Mouse (Mus musculus) liver, embryonic 14.5 days (tissue): Measurements from ENCODE around the gene Pbx4. TPM values are rescaled to one million over a fixed set of nuclear protein-coding genes. Genes with fewer than 3 reads are reported as not detected.

Source experiments
- ATAC-seq: fragments of 200-750 bp; cut with Nextera tagmentation; 2 replicates; pipeline ENCODE4 v1.8.0; 2017; ENCODE audit warnings: moderate number of reproducible peaks, mild to moderate bottlenecking, moderate library complexity; ENCODE audit not compliant: insufficient read depth
- DNase-seq, 3 experiments: peaks; one replicate each; pipeline ENCODE4 v3.0.0-alpha.2; 2012 to 2013; ENCODE audit warnings: low read depth in 3 of 3, low spot score in 3 of 3
- H3K27ac ChIP-seq: fragments of 300-500 bp; sonication (generic); 2 replicates; pipeline ENCODE4 v1.5.1; 2014; ENCODE audit warnings: moderate library complexity, mild to moderate bottlenecking, control low read depth, inconsistent platforms
- H3K27me3 ChIP-seq: fragments of 300-500 bp; sonication (generic); 2 replicates; pipeline ENCODE4 v1.6.1; 2014; ENCODE audit warnings: mild to moderate bottlenecking, low read length, moderate library complexity; ENCODE audit not compliant: control insufficient read depth, insufficient read depth
- H3K36me3 ChIP-seq: fragments of 300-500 bp; sonication (generic); replicated peaks from 2 replicates; pipeline ENCODE4 v1.6.1; 2014; ENCODE audit warnings: low read depth; ENCODE audit not compliant: control insufficient read depth, insufficient read depth
- H3K4me1 ChIP-seq, 2 experiments: fragments of 200-500 bp in 1 of 2; fragments of 300-500 bp in 1 of 2; sonication (generic) in 1 of 2; replicated peaks; 2 replicates each; pipeline ENCODE4 v1.6.1; 2012 to 2014; ENCODE audit warnings: antibody characterized with exemption in 1 of 2, inconsistent platforms in 1 of 2, low read length in 1 of 2; ENCODE audit not compliant: control insufficient read depth in 2 of 2, insufficient read depth in 2 of 2
- H3K4me2 ChIP-seq: fragments of 300-500 bp; sonication (generic); 2 replicates; pipeline ENCODE4 v1.6.1; 2014; ENCODE audit warnings: low read depth, mild to moderate bottlenecking, control low read depth, moderate library complexity
- H3K4me3 ChIP-seq, 2 experiments: fragments of 200-500 bp in 1 of 2; fragments of 300-500 bp in 1 of 2; sonication (generic) in 1 of 2; 2 replicates each; pipeline ENCODE4 v1.5.1; 2012 to 2014; ENCODE audit warnings: low read depth in 2 of 2, low read length in 2 of 2, mild to moderate bottlenecking in 2 of 2, control low read depth in 1 of 2, inconsistent platforms in 1 of 2, moderate library complexity in 1 of 2; ENCODE audit not compliant: insufficient read depth in 1 of 2
- H3K9ac ChIP-seq: fragments of 300-500 bp; sonication (generic); replicated peaks from 2 replicates; pipeline ENCODE4 v1.6.1; 2014; ENCODE audit warnings: mild to moderate bottlenecking, control low read depth, moderate library complexity
- H3K9me3 ChIP-seq: fragments of 300-500 bp; sonication (generic); 2 replicates; pipeline ENCODE4 v1.6.1; 2016; ENCODE audit warnings: low read length, mixed read lengths; ENCODE audit not compliant: control insufficient read depth
- CTCF ChIP-seq: IDR thresholded peaks from 2 replicates; pipeline ENCODE4 v1.5.1; 2016; ENCODE audit warnings: antibody characterized with exemption, low read depth, control low read depth
- EP300 ChIP-seq: IDR thresholded peaks from 2 replicates; pipeline ENCODE4 v1.6.1; 2016; ENCODE audit warnings: antibody characterized with exemption, low read depth
- WGBS: fragments of 180-500 bp; shearing (Covaris S2); extraction: QIAGEN DNeasy Blood & Tissue Kit; methylation state at CpG from one replicate; pipeline ENCODE4 v1.1.7; 2014; ENCODE audit not compliant: insufficient replicate concordance; 5-methylcytosine and 5-hydroxymethylcytosine counted together
- polyA plus RNA-seq, 2 experiments: library from polyadenylated mRNA; depleted of rRNA in 1 of 2; stranded (reverse) in 1 of 2; unstranded in 1 of 2; fragments of >200 nt; fragmentation: Nextera tagmentation in 1 of 2; extraction: Ambion mirVana in 1 of 2; gene quantifications; 2 replicates each; pipeline versions ENCODE4 v1.2.1 to v1.2.3; 2012 to 2014

The Pbx4 gene
- polyA plus RNA-seq, 2 experiments, result 1.7 to 2.5 TPM

GRCm38 (mm10) chr8:69887289-69888243, 55.3 kb downstream of the Pbx4 start, which contains the start of gene Cilp2:
Cilp2 (minus strand) TSS chr8:69887687.
- Histone ChIP-seq H3K9me3 (no peaks in the 10 kb centered on the region), H3K4me3 (no peak within 1 kb of the TSS), H3K27ac (no peak within 1 kb of the TSS), H3K4me2 (no peak within 1 kb of the TSS), H3K27me3 (peaks cover 83% of the 10 kb centered on the region), H3K9ac (no peak within 1 kb of the TSS), H3K4me1 (no peaks in the 10 kb centered on the region), H3K36me3 (no peaks in the 10 kb centered on the region)
- ATAC-seq, result no peak
- TF ChIP-seq CTCF (no peak), EP300 (no peak)
- WGBS, result 2% methylated on average over 54 of the region's 60 CpGs
- no peak for DNase-seq

GRCm38 (mm10) chr8:69888244-69888866, 56.1 kb downstream of the Pbx4 start:
- 10% methylated on average over 24 of the region's 24 CpGs for WGBS
- Histone ChIP-seq H3K4me3 (no peak overlapping the region), H3K27ac (no peak overlapping the region), H3K4me1 (no peaks in the 10 kb centered on the region), H3K9me3 (no peaks in the 10 kb centered on the region), H3K4me2 (no peak overlapping the region), H3K36me3 (no peaks in the 10 kb centered on the region), H3K9ac (no peak overlapping the region), H3K27me3 (peaks cover 75% of the 10 kb centered on the region)
- no peak for ATAC-seq
- TF ChIP-seq EP300 (no peak), CTCF (no peak)
- no peak for DNase-seq

GRCm38 (mm10) chr8:69888902-69889301, 56.6 kb downstream of the Pbx4 start:
- TF ChIP-seq EP300, result no peak
- TF ChIP-seq CTCF, result no peak
- WGBS, result 5% methylated on average over 32 of the region's 32 CpGs
- Histone ChIP-seq H3K36me3 (peaks cover 5% of the 10 kb centered on the region), H3K27ac (no peak overlapping the region), H3K4me2 (0 out of 2 replicates have a peak overlapping the region, but pooled peaks have one; percentile 8), H3K9ac (no peak overlapping the region), H3K27me3 (peaks cover 70% of the 10 kb centered on the region), H3K9me3 (no peaks in the 10 kb centered on the region), H3K4me1 (no peaks in the 10 kb centered on the region), H3K4me3 (no peak overlapping the region)
- DNase-seq, result no peak
- ATAC-seq, result no peak

GRCm38 (mm10) chr8:69890813-69891241, 58.5 kb downstream of the Pbx4 start:
- H3K27ac ChIP-seq, result no peak overlapping the region
- H3K4me3 ChIP-seq, result no peak overlapping the region
- H3K4me1 ChIP-seq, result no peaks in the 10 kb centered on the region
- H3K27me3 ChIP-seq, result peaks cover 51% of the 10 kb centered on the region
- H3K4me2 ChIP-seq, result no peak overlapping the region
- 40% methylated on average over 19 of the region's 19 CpGs for WGBS
- no peaks in the 10 kb centered on the region for H3K9me3 ChIP-seq
- TF ChIP-seq CTCF (peak; percentile 79), EP300 (no peak)
- no peak for DNase-seq
- no peak overlapping the region for H3K9ac ChIP-seq
- peaks cover 10% of the 10 kb centered on the region for H3K36me3 ChIP-seq
- no peak for ATAC-seq

GRCm38 (mm10) chr8:69893863-69894262, 61.6 kb downstream of the Pbx4 start:
- no peak overlapping the region for H3K9ac ChIP-seq
- H3K27me3 ChIP-seq, result peaks cover 20% of the 10 kb centered on the region
- H3K27ac ChIP-seq, result no peak overlapping the region
- WGBS, result 61% methylated on average over 17 of the region's 17 CpGs
- ATAC-seq, result peak; percentile 18; the same call in 1 of the 2 replicates
- H3K4me3 ChIP-seq, result no peak overlapping the region
- H3K4me2 ChIP-seq, result no peak overlapping the region
- no peaks in the 10 kb centered on the region for H3K9me3 ChIP-seq
- H3K4me1 ChIP-seq, result 0 out of 4 replicates have a peak, but pooled peaks cover 0 to 3% of the 10 kb centered on the region in 2 experiments
- peak in 2 of 3 experiments; percentile 52 to 56 for DNase-seq
- H3K36me3 ChIP-seq, result peaks cover 10% of the 10 kb centered on the region
- TF ChIP-seq EP300 (no peak), CTCF (peak; percentile 80)
